Mouse (Mus musculus) mature B cell (primary cell): ENCODE data around the gene Shoc2.
"Not testable (repeated sequence)": the region's sequence is repeated elsewhere in the genome, so short reads cannot be mapped to it uniquely, and the experiment has no call there.

Experiments used
- in situ Hi-C: fragments of 300-500 bp; cut with MboI; formaldehyde crosslinking; loops from 2 replicates; pipeline ENCODE4 v1.14.3; 2019

The Shoc2 gene

DNA sequence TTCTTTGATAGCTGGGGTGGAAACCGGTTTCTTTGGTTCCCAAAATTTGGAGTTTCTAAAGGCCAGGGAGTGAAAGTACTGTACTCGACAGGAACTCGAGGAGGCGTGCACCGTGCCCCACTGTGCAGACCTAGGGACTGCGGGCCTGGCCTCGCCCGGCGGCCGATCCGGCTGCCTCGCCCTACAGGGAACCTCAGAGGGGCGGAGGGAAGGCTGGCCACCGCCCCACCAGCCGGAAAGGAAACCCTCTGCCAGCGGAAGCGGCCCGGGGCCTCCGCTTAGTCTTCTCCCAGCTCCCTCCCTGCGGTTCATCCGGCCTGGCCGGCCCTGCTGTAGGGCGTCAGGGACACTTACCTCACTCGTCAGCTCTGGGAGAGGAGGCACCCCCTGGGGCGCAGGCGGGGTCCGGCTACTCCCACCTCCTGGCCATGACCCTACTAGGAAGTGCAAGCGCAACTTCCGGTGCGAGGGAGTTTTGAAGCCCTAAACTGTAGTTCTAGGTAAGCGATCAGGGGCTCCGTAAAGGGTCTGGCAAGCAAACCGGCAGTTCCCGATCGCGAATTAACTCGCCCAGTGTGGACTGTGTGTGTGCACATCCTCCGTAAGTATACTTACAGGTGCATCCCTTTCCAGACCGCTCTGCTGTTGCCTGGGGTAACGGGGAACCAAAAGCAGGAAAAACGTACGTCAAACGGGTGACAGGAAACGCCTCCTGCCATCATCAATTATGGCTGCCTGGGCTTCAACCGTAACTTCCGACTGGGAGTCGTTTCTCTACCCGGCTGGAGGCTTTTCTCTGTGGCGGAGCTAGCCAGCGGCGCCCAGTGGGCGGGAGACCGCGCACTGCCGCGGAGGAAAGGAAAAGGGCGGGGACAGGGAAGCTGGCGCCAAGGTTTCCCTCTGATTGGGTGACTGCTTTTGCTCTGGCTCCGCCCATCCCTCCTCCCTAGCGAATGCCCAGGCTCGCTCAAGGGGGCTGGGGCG is at the start of gene Shoc2, which contains the start of gene Bbip1:
Shoc2 (plus strand) TSS at position 505 of the 984 bp plus-strand sequence.
Bbip1 (minus strand) TSS at position 826 of the 984 bp plus-strand sequence.
- in situ Hi-C loops, result no loop called here

DNA sequence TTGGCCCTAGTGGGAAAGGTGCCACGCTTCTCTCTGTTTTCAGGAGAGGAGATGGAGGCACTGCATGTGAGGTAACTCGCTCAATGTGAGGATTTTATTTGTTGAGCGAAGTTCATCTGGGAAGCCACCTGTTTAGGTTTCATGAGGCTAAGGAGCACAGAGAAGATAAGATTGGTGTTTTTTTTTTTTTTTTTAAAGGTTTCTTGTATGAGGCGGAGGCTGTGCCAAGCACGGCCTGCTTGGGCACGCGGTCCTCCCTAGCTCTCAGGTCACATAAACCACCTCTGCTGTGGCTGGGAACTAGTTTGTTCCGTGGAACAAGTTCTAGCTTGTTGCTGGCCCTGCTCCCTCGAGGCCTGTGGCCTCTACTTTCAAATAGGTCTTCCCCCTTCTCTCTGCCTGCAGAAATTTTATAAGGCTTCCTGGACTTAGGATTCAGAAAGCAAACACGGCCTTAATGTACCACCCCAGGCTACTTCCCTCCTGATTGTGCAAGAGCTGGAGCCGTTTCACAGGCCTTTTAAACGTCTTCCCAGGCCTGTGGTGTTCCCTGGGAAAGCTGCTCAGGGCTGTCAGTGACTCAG is 49.5 kb upstream of the Shoc2 start:
- in situ Hi-C loops, result no loop called here

DNA sequence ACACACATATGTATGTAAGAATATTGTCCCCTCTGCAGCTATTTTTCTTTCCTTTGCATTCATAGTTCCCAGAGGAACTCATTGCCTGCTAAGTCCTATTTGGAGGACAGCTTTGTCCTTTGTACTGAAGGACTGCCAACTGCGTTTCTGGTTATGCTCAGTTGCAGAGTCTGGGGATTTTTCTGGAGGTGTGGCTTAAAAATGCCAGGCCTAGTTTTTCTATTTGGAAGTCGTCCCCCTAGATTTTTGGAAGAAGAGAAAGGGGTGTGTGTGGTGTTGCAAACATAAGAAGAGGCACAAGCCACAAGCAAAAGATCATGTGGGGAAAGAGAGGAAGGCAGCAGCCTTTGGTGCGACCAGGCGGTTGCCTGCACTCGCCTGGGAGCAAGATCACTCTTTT is 46.1 kb upstream of the Shoc2 start:
- in situ Hi-C loops, result no loop called here

DNA sequence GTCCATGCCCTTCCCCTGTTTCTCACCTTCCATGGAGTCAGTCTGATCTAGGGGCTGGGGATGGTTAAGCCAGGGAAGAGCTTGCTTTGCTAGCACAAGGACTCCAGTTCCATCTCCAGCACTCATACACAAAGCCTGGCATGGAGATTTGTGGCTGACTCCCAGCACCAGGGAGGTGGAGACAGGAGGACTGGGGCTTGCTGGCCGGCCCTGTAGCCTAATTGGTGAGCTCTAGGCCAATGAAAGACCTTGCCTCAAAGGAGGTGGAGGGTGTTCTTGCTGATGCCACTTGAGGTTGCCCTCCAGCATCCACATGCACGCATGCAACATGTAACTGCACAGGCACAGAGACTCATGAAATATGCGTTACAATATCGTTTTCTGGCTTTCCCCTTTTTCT is 45.6 kb upstream of the Shoc2 start:
- in situ Hi-C loops, result no loop called here

GRCm38 (mm10) chr19:53898970-53899900 is 44.9 kb upstream of the Shoc2 start:
- in situ Hi-C loops, result no loop called here

DNA sequence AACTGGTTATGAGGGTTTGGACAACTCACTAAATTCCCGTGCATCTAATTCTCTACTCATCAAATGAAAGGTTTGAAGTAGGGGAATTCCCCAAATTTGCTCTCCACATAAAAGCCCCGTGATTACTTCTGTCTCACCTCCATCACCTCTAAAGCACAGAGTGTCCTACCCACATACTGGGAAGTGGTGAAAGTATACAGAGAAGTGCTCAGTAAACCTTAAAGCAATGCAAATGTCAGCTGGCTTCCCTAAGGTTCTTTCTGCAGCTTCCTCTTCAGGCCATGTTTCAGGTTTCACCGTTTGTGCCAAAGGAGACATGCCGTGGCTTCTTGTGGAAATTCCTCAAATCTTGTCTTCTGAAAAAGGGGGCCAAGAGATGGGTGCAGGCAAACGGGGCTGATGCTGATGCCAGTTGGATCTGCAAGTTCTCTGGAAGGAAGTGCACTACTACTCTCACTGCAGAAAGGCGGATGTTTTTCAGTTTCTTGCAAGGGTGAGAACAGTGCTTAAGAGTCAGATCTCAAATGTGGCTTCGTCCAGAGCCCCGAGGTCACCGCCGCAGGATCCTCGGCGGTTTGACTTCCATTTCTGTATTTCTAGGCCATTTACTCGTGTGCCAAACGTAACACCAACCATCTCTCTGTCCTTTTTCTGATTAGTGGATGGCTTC is 44.0 kb upstream of the Shoc2 start:
- in situ Hi-C loops, result no loop called here

DNA sequence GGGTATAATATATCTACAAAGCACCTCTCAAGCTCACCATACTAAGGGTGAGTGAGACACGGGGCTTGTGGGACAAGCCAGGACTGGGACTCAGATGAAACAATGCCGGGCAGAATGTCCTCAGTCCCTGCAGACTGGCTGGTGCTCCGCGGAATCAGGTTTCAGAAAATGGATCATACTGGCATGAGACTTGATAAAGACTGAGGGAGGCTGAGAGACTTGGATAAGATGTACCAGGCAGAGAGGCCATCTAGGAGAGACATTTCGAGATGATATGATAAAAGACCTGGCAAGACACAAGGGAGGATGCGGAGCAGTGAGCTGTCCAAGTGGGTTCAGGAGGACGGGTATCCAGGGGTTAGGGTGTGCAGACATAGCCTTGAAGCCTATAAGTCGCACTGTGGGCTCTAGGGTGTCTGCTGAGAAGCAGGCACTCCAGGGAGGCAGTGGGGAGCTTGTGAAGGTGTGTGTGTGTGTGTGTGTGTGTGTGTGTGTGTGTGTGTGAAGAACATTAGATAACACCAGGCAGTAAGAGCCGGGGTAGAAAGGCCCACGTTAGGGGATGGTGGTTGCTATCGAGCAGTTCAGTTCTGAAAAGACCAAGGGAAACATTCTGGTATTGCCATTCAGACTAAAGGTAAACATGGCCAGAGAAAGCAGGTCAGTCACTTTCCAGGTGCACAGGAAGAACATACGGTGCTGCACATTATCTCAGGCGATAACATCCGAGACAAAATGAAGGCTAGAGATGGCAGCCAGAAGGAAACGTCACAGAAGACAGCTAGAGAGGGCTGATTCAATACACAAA is 42.0 kb upstream of the Shoc2 start:
- in situ Hi-C loops, result no loop called here

DNA sequence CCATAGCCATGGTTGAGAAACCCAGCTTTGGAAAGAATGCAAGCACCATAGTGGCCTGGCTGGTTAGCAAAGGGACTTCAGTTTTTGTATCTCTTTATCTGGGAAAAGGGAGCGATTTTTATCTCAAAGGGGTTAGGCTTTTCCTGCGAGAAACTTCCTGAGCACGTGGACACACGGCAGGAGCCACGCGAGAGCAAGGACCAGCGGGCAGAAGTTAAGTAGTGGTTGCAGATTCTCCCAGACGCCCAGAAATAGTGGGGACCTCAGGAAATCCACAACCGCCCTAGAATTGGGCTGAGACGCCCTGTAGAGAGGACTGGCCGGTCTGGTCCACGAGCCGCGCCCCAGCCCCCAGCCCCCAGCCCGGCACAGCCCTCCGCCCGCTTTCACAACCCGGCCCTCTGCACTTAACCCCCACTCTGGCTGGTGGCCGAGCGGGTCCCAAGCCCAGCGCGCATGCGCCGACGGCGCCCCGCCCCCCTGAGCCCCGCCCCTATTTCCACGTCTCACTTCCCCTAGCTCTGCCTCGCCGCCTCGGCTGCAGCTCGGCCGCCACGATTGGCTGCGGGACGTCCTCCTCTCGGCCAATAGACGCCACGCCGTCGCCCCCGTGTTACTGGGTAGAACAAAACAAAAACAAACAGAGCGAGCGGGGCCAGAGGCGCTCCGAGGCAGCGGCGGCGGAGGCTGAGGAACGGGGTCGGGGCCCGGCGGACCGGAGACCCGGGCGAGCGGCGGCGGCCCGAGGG is 41.2 kb upstream of the Shoc2 start:
- in situ Hi-C loops, result no loop called here

GRCm38 (mm10) chr19:53903507-53904321 is 40.4 kb upstream of the Shoc2 start:
- in situ Hi-C loops, result no loop called here

- in situ Hi-C loops, result no loop called here
Measured at GRCm38 (mm10) chr19:53904833-53905480, 39.1 kb upstream of the Shoc2 start.

GRCm38 (mm10) chr19:53906033-53906702 is 37.9 kb upstream of the Shoc2 start:
- in situ Hi-C loops, result no loop called here

DNA sequence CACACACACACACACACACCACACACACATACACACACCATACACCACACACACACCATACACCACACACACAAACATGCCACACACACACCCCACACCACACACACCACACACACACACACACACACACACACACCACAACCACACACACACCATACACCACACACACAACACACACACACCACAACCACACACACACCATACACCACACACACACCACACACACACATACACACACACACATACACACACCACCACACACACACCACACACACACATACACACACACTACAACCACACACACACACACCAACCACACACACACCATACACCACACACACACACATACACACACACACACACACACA is 37.4 kb upstream of the Shoc2 start:
- in situ Hi-C loops, result not testable (repeated sequence)

GRCm38 (mm10) chr19:53914950-53915349 is 29.2 kb upstream of the Shoc2 start:
- in situ Hi-C loops, result no loop called here

DNA sequence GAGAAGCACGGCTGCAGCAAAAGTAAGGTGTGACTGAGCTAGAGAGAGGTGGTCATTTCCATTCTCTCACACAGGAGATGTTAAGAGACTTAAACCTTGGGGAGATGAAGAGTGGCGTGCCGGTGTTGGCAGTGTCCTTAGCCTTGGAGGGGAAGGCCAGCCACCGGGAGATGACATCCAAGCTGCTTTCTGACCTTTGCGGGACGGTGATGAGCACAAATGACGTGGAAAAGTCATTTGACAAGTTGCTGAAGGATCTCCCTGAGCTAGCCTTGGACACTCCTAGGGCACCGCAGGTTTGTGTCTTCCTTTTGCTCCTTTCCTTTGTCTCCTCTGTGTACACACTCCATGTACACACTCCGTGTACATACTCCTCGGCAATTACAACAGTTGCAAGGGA is 24.6 kb upstream of the Shoc2 start:
- in situ Hi-C loops, result no loop called here

GRCm38 (mm10) chr19:53921996-53922395 is 22.1 kb upstream of the Shoc2 start:
- in situ Hi-C loops, result not testable (repeated sequence)

DNA sequence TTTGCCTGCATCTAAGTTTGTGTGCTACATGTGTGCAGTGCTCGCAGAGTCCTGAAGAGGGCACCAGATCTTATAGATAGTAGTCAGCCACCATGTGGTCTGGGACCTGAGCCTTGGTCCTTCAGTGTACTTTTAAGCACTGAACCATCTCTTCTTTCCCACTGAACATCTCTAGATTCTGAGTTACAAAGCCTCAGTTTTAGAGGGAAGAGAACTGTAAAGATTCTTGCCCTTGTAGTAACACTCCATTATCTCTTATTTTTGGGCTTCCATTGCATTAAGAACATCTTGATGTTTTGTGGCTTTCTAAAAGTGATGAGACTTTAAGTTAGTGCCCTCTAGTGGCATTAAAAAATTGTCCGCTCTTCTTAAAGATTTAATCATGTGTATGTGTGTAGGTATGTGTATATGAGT is 18.8 kb upstream of the Shoc2 start:
- in situ Hi-C loops, result no loop called here

- in situ Hi-C loops, result no loop called here
Measured at GRCm38 (mm10) chr19:53926705-53927104, 17.4 kb upstream of the Shoc2 start.

DNA sequence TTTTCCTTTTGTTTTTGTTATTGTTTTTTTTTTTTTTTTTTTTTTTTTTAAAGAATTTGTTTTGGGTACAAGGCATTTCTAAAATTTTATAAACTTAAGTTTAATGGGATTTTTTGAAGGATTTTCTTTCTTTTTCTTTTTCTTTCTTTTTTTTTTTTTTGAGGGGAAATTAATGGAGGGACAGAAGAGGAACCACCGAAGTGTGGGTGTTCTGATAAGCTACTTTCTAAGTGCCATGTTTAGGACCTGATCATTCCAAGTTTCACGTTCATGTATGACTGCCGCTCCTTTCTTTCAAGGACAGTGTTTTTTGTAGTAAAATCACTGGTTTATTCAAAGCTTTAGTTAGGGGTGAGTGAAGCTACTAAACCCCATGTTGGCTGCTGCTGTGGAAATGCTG is 14.9 kb upstream of the Shoc2 start:
- in situ Hi-C loops, result no loop called here
